Mouse (Mus musculus) CH12.LX (cell line): ENCODE data around the gene Slain1.

Experiments
- CHD1 ChIP-seq: IDR thresholded peaks from 2 replicates; pipeline ENCODE4 v1.6.1; 2012; ENCODE audit warnings: low read depth, low read length, improper control_type of control experiment, inconsistent platforms
- CHD2 ChIP-seq: IDR thresholded peaks from 2 replicates; pipeline ENCODE4 v1.6.1; 2011; ENCODE audit warnings: low read length, improper control_type of control experiment
- CTCF ChIP-seq, 2 experiments: IDR thresholded peaks in 1 of 2; conservative IDR thresholded peaks in 1 of 2; 2 replicates each; pipeline ENCODE4 v1.5.1; 2011 to 2012; ENCODE audit warnings: low read depth in 2 of 2, low read length in 2 of 2, improper control_type of control experiment in 1 of 2, inconsistent platforms in 1 of 2, mild to moderate bottlenecking in 1 of 2, moderate library complexity in 1 of 2
- E2F4 ChIP-seq: IDR thresholded peaks from 2 replicates; pipeline ENCODE4 v1.6.1; 2011; ENCODE audit warnings: low read depth, low read length, improper control_type of control experiment; ENCODE audit not compliant: insufficient replicate concordance
- EP300 ChIP-seq: IDR thresholded peaks from 2 replicates; pipeline ENCODE4 v1.6.1; 2011; ENCODE audit warnings: low read length, improper control_type of control experiment
- ETS1 ChIP-seq: conservative IDR thresholded peaks from 2 replicates; pipeline ENCODE4 v1.6.1; 2012; ENCODE audit warnings: low read depth, mild to moderate bottlenecking, inconsistent platforms, low read length, improper control_type of control experiment, moderate library complexity
- KAT2A ChIP-seq: IDR thresholded peaks from 2 replicates; pipeline ENCODE4 v1.6.1; 2012; ENCODE audit warnings: low read length, improper control_type of control experiment, inconsistent platforms; ENCODE audit not compliant: insufficient replicate concordance
- MAFK ChIP-seq: IDR thresholded peaks from 2 replicates; pipeline ENCODE4 v1.6.1; 2011; ENCODE audit warnings: low read length, improper control_type of control experiment; ENCODE audit not compliant: insufficient replicate concordance
- MAX ChIP-seq: IDR thresholded peaks from 2 replicates; pipeline ENCODE4 v1.6.1; 2011; ENCODE audit warnings: low read length, improper control_type of control experiment
- MEF2A ChIP-seq: IDR thresholded peaks from 2 replicates; pipeline ENCODE4 v1.6.1; 2014; ENCODE audit warnings: low read depth, mild to moderate bottlenecking, inconsistent platforms, low read length, improper control_type of control experiment, borderline replicate concordance
- NELFE ChIP-seq: IDR thresholded peaks from 2 replicates; pipeline ENCODE4 v1.6.1; 2011; ENCODE audit warnings: low read depth, low read length, improper control_type of control experiment
- POLR2A ChIP-seq: IDR thresholded peaks from 2 replicates; pipeline ENCODE4 v1.6.1; 2011; ENCODE audit warnings: low read depth, mild to moderate bottlenecking, improper control_type of control experiment, low read length
- SIN3A ChIP-seq: IDR thresholded peaks from 2 replicates; pipeline ENCODE4 v1.6.1; 2012; ENCODE audit warnings: low read length, improper control_type of control experiment, inconsistent platforms
- SMC3 ChIP-seq: IDR thresholded peaks from 2 replicates; pipeline ENCODE4 v1.6.1; 2011; ENCODE audit warnings: low read depth, low read length, improper control_type of control experiment

- TF ChIP-seq ETS1 = no peak
- no peak for TF ChIP-seq POLR2A
- no peak for TF ChIP-seq CHD1
- TF ChIP-seq CHD2 = no peak
- TF ChIP-seq CTCF (conservative IDR thresholded peaks at IDR 0.05 in 1 of 2, IDR thresholded peaks at IDR 0.05 in 1 of 2; ENCODE audit: low read depth in 2 of 2, low read length in 2 of 2) = no peak
- TF ChIP-seq KAT2A = no peak
- no peak for TF ChIP-seq MAFK
- TF ChIP-seq MEF2A = no peak
- TF ChIP-seq SIN3A = no peak
- no peak for TF ChIP-seq EP300
- no peak for TF ChIP-seq NELFE
- TF ChIP-seq E2F4 = no peak
- no peak for TF ChIP-seq SMC3
- no peak for TF ChIP-seq MAX
Measured at GRCm38 (mm10) chr14:103657876-103658275, 7.8 kb downstream of the Slain1 start.
